Comparison of ENCODE assay signal across 34 mouse cellular contexts in the genomic region with DNA sequence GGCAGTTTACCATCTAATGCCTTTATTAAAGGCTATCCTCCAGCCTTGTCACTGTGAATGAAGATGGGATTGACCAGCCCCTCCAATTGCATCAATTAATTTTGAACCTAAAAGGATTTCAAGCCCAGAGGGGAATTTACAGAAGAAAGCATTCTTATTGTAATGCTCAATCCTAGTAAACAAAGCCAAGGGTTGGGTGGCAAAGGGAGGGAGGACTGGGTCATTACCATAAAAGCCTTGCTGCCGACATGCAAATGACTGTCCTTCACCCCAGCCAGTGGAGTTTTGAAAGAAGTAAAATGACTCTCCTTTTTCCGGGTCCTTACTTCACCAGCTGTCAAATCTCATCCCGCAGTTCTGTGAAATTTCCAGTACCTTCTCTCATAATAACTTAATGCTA. TPM values are rescaled to one million over a fixed set of nuclear protein-coding genes. Genes with fewer than 3 reads are reported as not detected.
DNase-seq lines count a peak whose midpoint lies in the region; TF ChIP-seq lines count a peak whose summit lies in the region.
"Had no signal": no experiment of that assay in that cellular context is flagged by ENCODE, and none has a peak within 500 bp of the region (broad histone marks: within the 10 kb centered on the region; RNA-seq: fewer than 3 reads in every experiment).

No protein-coding gene starts in this region.

- no peaks in the 10 kb centered on the region; the same call in 1 of the 2 replicates for H3K9me3 ChIP-seq in E14TG2a.4 (ENCODE audit: low read length)
- H3K9me3 ChIP-seq: embryonic facial prominence, embryonic 12.5 days; embryonic facial prominence, embryonic 15.5 days; G1E; heart, embryonic 12.5 days; heart, embryonic 15.5 days had no signal

- H3K27me3 ChIP-seq in E14TG2a.4 (ENCODE audit: insufficient read depth, low read length): no peaks in the 10 kb centered on the region
- H3K27me3 ChIP-seq in heart, adult 2 months (ENCODE audit: control insufficient read depth, insufficient read depth, low read length): no peaks in the 10 kb centered on the region; the same call in 1 of the 2 replicates

- H3K79me2 ChIP-seq in heart, adult 2 months (replicated peaks; ENCODE audit: control insufficient read depth, insufficient read depth, low read length): no peaks in the 10 kb centered on the region

- H3K27ac ChIP-seq in heart, adult 2 months: no peak overlapping the region
- no peak overlapping the region for H3K27ac ChIP-seq in left cerebral cortex, adult 2 months
- H3K27ac ChIP-seq: embryonic facial prominence, embryonic 12.5 days; embryonic facial prominence, embryonic 15.5 days; gastrocnemius, adult 2 months; heart, embryonic 15.5 days; hindbrain, embryonic 14.5 days; hindbrain, postnatal 0 days had no signal

- intact Hi-C loops in heart, adult 2 months (cut with DNase I): no loop called here
- intact Hi-C loops in left cerebral cortex, adult 2 months (cut with DNase I): no loop called here

- DNase-seq in ES-CJ7 (ENCODE audit: low read depth, low spot score): peak; percentile 94
- peak; percentile 96 for DNase-seq in R1 (ENCODE audit: low read depth, low spot score)
- DNase-seq in cerebellum, adult 11-12 months: no peak
- no peak for DNase-seq in heart, adult 2 months
- DNase-seq in left cerebral cortex, adult 2 months (ENCODE audit: extremely low spot score in 1 of 2, low spot score in 2 of 2): no peak
- DNase-seq: adrenal gland, postnatal 14 days; cerebellum, adult 18-20 months; cerebellum, adult 9-11 months; cerebellum, postnatal 25 days; forebrain, postnatal 0 days; gastrocnemius, adult 2 months; gastrocnemius, postnatal 14 days; heart, adult 11 months; heart, postnatal 14 days; heart, postnatal 4 days; kidney, adult 2 months had no signal

- H3K4me3 ChIP-seq in E14TG2a.4 (replicated peaks; ENCODE audit: low read length): peak overlapping the region; percentile 70
- H3K4me3 ChIP-seq in heart, adult 2 months: no peak overlapping the region
- H3K4me3 ChIP-seq in left cerebral cortex, adult 2 months: no peak overlapping the region
- H3K4me3 ChIP-seq: embryonic facial prominence, embryonic 12.5 days; embryonic facial prominence, embryonic 15.5 days; gastrocnemius, adult 2 months; heart, embryonic 12.5 days; heart, embryonic 15.5 days had no signal

- H3K9ac ChIP-seq in heart, adult 2 months (ENCODE audit: low read depth, low read length): no peak overlapping the region
- H3K9ac ChIP-seq: embryonic facial prominence, embryonic 12.5 days; embryonic facial prominence, embryonic 15.5 days; forebrain, postnatal 0 days; heart, embryonic 12.5 days; heart, embryonic 15.5 days; hindbrain, embryonic 14.5 days had no signal

- H3K4me1 ChIP-seq in E14TG2a.4 (replicated peaks; ENCODE audit: low read depth, low read length): peaks cover 65% of the 10 kb centered on the region
- H3K4me1 ChIP-seq in heart, adult 2 months (ENCODE audit: control insufficient read depth, insufficient read depth, low read length): no peaks in the 10 kb centered on the region
- H3K4me1 ChIP-seq: embryonic facial prominence, embryonic 12.5 days; embryonic facial prominence, embryonic 15.5 days; heart, embryonic 12.5 days; heart, embryonic 15.5 days had no signal

- TF ChIP-seq CTCF in E14TG2a.4 (conservative IDR thresholded peaks at IDR 0.05; ENCODE audit: low read length): no peak
- no peak for TF ChIP-seq CTCF in heart, adult 2 months (IDR thresholded peaks at IDR 0.05)
- no peak for TF ChIP-seq CTCF in left cerebral cortex, adult 2 months (IDR thresholded peaks at IDR 0.05)

- no peak for TF ChIP-seq POLR2A in heart, adult 2 months (IDR thresholded peaks at IDR 0.05; ENCODE audit: insufficient read depth, low read depth, low read length)

- 47% methylated on average over 3 of the region's 3 CpGs for WGBS in heart, adult 2 months

- TF ChIP-seq EP300 in heart, adult 2 months (IDR thresholded peaks at IDR 0.05; ENCODE audit: insufficient read depth, low read depth, low read length): no peak

- H3K36me3 ChIP-seq in E14TG2a.4 (ENCODE audit: insufficient read depth, low read length): peaks cover 8% of the 10 kb centered on the region
- no peaks in the 10 kb centered on the region for H3K36me3 ChIP-seq in heart, adult 2 months (ENCODE audit: control insufficient read depth, insufficient read depth, low read length)
- H3K36me3 ChIP-seq: embryonic facial prominence, embryonic 12.5 days; embryonic facial prominence, embryonic 15.5 days; G1E; heart, embryonic 12.5 days; heart, embryonic 15.5 days had no signal

RNA-seq across cellular contexts. Expression of gene Nlrp12, which starts 36.0 kb away (rescaled TPM):
- under 1 TPM in 1 of 2 experiments, not detected in 1; 0.13 TPM for total RNA-seq in heart, adult 2 months (2021)
- 0.14 TPM in 1 of 2 replicates, not detected in the other for polyA plus RNA-seq in heart, adult 2 months (2012; rRNA removed)
- under 1 TPM in 1 of 2 experiments, not detected in 1; 0.11 TPM for total RNA-seq in left cerebral cortex, adult 2 months (2021)
- total RNA-seq: forebrain, postnatal 0 days; gastrocnemius, adult 2 months; gastrocnemius, postnatal 14 days; gastrocnemius, postnatal 4 days; heart, postnatal 14 days had no signal
- polyA plus RNA-seq: brain, embryonic 14.5 days; CD4-positive, CD25-positive, alpha-beta regulatory T cell, adult 4 months; embryonic facial prominence, embryonic 15.5 days; forebrain, embryonic 11.5 days; forebrain, embryonic 14.5 days; G1E; heart, embryonic 12.5 days; heart, embryonic 15.5 days; inflammation-experienced regulatory T-cells, adult 6 months; intestine, embryonic 16.5 days had no signal

RNA-seq across cellular contexts. Expression of gene AU018091, which starts 44.6 kb away (rescaled TPM):
- not detected for total RNA-seq in heart, adult 2 months (2021)
- not detected in 2 replicates for polyA plus RNA-seq in heart, adult 2 months (2012; rRNA removed)
- total RNA-seq in left cerebral cortex, adult 2 months (2021): not detected
- total RNA-seq: adrenal gland, adult 18-20 months; adrenal gland, postnatal 14 days; common myeloid progenitor, adult 5-6 weeks; forebrain, postnatal 0 days; gastrocnemius, adult 2 months; gastrocnemius, postnatal 14 days; gastrocnemius, postnatal 4 days; heart, postnatal 14 days; heart, postnatal 4 days; hindbrain, postnatal 0 days had no signal
- polyA plus RNA-seq: CD4-positive, CD25-positive, alpha-beta regulatory T cell, adult 4 months; forebrain, embryonic 14.5 days; forebrain, postnatal 0 days; frontal cortex, adult 2 months; G1E; heart, embryonic 15.5 days; hindbrain, embryonic 14.5 days; hindbrain, postnatal 0 days; inflammation-experienced regulatory T-cells, adult 6 months; intestine, embryonic 16.5 days; kidney, adult 2 months had no signal

Comparison
In these comparisons a context has a peak if more than half of its experiments do, and no peak if none do; other contexts are left out.
1. DNase-seq: peak in ES-CJ7 (single experiment) and R1 (single experiment); none in cerebellum, adult 11-12 months (single experiment), heart, adult 2 months (0 of 2) and left cerebral cortex, adult 2 months (0 of 2).